Mouse (Mus musculus) midbrain, embryonic 12.5 days (tissue): Measurements from ENCODE around the gene Arap2. TPM values are rescaled to one million over a fixed set of nuclear protein-coding genes. Genes with fewer than 3 reads are reported as not detected.
A peak's percentile ranks its signal among the peaks of the same experiment; 100 is the strongest.

Experiments
- ATAC-seq: fragments of 200-750 bp; cut with Nextera tagmentation; 2 replicates; pipeline ENCODE4 v1.8.0; 2017; ENCODE audit warnings: low read depth, moderate TSS enrichment, moderate library complexity; ENCODE audit not compliant: low FRiP score
- H3K27ac ChIP-seq: fragments of 300-500 bp; sonication (generic); replicated peaks from 2 replicates; pipeline ENCODE4 v1.5.1; 2016; ENCODE audit warnings: mild to moderate bottlenecking
- H3K27me3 ChIP-seq: fragments of 300-500 bp; sonication (generic); 2 replicates; pipeline ENCODE4 v1.6.1; 2016; ENCODE audit warnings: mild to moderate bottlenecking
- H3K36me3 ChIP-seq: fragments of 300-500 bp; sonication (generic); 2 replicates; pipeline ENCODE4 v1.6.1; 2016
- H3K4me1 ChIP-seq: fragments of 300-500 bp; sonication (generic); 2 replicates; pipeline ENCODE4 v1.6.1; 2016
- H3K4me2 ChIP-seq: fragments of 300-500 bp; sonication (generic); replicated peaks from 2 replicates; pipeline ENCODE4 v1.6.1; 2016; ENCODE audit warnings: mild to moderate bottlenecking, moderate library complexity
- H3K4me3 ChIP-seq: fragments of 300-500 bp; sonication (generic); 2 replicates; pipeline ENCODE4 v1.5.1; 2016; ENCODE audit warnings: mild to moderate bottlenecking
- H3K9ac ChIP-seq: fragments of 300-500 bp; sonication (generic); replicated peaks from 2 replicates; pipeline ENCODE4 v1.6.1; 2016; ENCODE audit warnings: mild to moderate bottlenecking, moderate library complexity
- H3K9me3 ChIP-seq: fragments of 300-500 bp; sonication (generic); 2 replicates; pipeline ENCODE4 v1.6.1; 2016; ENCODE audit warnings: mild to moderate bottlenecking
- WGBS: fragments of 180-500 bp; shearing (Covaris S2); methylation state at CpG from one replicate; pipeline ENCODE4 v1.1.7; 2016; 5-methylcytosine and 5-hydroxymethylcytosine counted together
- polyA plus RNA-seq: library from polyadenylated mRNA; unstranded; fragments of >200 nt; fragmentation: Nextera tagmentation; extraction: Ambion mirVana; gene quantifications from 2 replicates; pipeline ENCODE4 v1.2.1, GENCODE M21; 2016

Gene Arap2
- polyA plus RNA-seq, 1 experiment from 2014 or later, result 1.1 TPM

DNA sequence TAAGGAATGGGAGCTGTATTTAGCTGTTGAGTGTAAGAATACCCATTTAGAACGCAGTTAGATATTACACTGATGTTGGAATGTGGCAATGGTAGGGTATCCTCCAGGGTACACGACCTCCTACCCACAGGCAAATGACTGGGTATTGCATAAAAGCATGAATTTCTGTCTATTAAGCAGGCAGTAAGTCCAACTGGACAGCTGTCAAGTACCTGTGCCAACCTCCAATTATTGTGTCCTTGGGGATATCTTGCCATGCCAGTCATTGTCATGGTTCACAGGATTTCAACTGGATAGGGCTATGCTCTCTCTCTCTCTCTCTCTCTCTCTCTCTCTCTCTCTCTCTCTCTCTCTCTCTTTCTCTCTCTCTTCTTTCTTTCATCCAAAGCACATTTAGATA lies 40.4 kb downstream of the Arap2 start:
- H3K27ac ChIP-seq, result no peak overlapping the region
- ATAC-seq, result no peak
- H3K36me3 ChIP-seq, result no peaks in the 10 kb centered on the region
- H3K27me3 ChIP-seq, result no peaks in the 10 kb centered on the region
- H3K9me3 ChIP-seq, result no peaks in the 10 kb centered on the region
- no peak overlapping the region for H3K9ac ChIP-seq
- no peaks in the 10 kb centered on the region for H3K4me1 ChIP-seq
- WGBS, result 84% methylated on average over 2 of the region's 2 CpGs
- no peak overlapping the region for H3K4me2 ChIP-seq
- no peak overlapping the region for H3K4me3 ChIP-seq

DNA sequence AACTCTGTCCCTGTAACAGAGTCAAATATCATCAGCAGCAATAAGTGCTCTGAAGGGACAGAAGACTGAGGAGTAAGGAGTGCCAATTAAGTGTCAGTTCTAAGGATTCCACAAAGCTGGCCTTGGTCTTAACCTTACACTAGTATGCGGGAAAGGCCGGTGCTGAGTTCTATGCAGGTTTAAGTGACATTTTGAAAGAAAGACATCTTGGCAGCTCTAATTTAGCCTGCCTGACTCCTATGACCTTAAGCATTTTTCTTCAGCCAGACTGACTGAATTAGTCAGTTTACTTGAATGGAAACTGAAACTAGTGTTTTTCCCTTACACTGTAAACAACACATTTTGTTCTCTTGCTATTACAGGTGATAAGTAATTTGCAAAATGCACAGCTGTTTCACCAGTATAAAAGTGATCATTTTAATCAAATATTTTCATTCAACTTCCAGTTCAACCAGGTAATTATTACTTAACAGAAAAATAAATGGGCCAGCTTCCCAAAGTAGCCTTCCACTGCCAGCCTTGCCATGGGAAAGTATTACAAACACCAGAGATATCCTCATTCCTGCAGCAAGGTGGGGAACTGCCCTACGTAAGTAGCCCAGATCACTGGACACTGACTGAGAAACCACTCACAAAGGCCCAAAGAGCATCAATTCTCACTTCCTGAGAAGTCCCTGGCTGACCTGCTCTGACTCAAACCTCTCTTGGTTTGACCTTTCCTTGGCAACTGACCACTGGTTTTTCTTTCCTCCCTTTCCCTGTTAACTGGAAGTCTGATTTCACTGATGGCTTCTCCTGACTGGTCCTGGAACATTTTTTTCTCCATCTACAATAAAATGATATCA lies 42.5 kb downstream of the Arap2 start:
- no peak overlapping the region for H3K27ac ChIP-seq
- ATAC-seq, result no peak
- whole genome bisulfite sequencing, result 77% methylated on average over 3 of the region's 3 CpGs
- no peaks in the 10 kb centered on the region for H3K4me1 ChIP-seq
- no peak overlapping the region for H3K9ac ChIP-seq
- H3K4me2 ChIP-seq, result no peak overlapping the region
- H3K27me3 ChIP-seq, result no peaks in the 10 kb centered on the region
- H3K36me3 ChIP-seq, result no peaks in the 10 kb centered on the region
- H3K4me3 ChIP-seq, result no peak overlapping the region
- H3K9me3 ChIP-seq, result no peaks in the 10 kb centered on the region

DNA sequence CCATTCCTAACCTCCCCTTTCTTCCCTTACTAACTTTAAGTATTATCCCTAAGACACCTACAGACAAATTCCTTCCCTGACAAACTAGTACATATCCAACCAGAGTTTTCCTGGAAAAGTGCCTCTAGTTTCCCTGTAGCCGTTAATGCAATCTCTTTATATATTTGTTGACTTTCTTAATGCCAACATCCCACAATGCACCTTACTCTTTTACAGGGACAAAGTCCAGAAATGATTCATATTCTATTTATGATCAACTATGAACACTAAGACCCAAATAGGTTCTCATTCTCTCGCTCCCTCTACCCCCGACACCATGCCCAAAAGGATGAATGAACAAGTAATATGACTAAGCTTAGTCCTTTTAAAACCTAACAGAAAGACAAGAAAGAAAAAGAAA lies 49.5 kb downstream of the Arap2 start:
- H3K27me3 ChIP-seq, result no peaks in the 10 kb centered on the region
- no peak for ATAC-seq
- no peaks in the 10 kb centered on the region for H3K9me3 ChIP-seq
- H3K27ac ChIP-seq, result no peak overlapping the region
- no peaks in the 10 kb centered on the region for H3K36me3 ChIP-seq
- no peak overlapping the region for H3K4me3 ChIP-seq
- WGBS, result 94% methylated on average over 3 of the region's 3 CpGs
- H3K4me2 ChIP-seq, result no peak overlapping the region
- H3K9ac ChIP-seq, result no peak overlapping the region
- no peaks in the 10 kb centered on the region for H3K4me1 ChIP-seq

DNA sequence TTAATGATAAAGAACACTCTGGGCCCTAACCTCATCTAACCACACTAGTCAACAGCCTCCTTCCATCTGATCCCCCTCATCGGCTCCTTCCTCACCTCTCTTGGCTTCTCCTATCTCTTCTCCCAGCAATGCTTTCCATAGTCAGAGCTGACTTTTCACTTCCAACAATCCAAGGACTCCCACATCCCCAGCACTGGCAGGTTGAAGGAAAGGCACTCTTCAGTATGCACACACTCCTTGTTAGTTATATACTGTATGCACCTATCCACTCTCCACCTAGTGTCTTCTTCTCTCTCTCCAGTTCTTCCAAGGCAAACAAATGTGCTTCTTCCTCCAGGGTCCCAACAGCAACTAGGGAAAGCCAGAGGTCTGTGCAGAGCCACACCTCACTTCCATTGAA lies 50.0 kb downstream of the Arap2 start:
- Histone ChIP-seq H3K4me2 (no peak overlapping the region), H3K4me3 (no peak overlapping the region), H3K4me1 (no peaks in the 10 kb centered on the region), H3K36me3 (no peaks in the 10 kb centered on the region), H3K9me3 (no peaks in the 10 kb centered on the region), H3K9ac (no peak overlapping the region), H3K27me3 (no peaks in the 10 kb centered on the region), H3K27ac (no peak overlapping the region)
- 100% methylated on average over 1 of the region's 1 CpGs for WGBS
- no peak for ATAC-seq

DNA sequence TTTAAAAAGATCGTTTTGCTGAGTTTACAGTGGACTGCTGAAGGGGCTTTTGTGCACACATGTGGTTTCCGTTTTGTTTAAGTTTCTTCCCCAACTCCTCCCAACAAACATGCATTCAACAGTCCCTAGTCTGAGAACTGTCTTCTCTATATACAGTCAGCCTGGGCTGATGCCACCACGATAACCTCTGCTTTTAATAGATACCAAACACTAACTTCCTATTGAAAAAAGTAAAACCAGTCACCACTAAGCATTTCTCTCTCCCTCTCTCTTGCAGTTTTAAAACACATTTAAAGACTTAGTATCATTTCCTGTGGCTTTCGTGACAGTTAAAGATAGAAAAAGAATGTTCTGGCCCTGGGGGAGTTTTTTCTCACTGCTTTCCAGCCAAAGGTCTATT lies 50.5 kb downstream of the Arap2 start:
- Histone ChIP-seq H3K36me3 (no peaks in the 10 kb centered on the region), H3K27me3 (no peaks in the 10 kb centered on the region), H3K9me3 (no peaks in the 10 kb centered on the region), H3K4me1 (no peaks in the 10 kb centered on the region), H3K4me2 (no peak overlapping the region), H3K27ac (no peak overlapping the region), H3K9ac (no peak overlapping the region), H3K4me3 (no peak overlapping the region)
- 81% methylated on average over 4 of the region's 4 CpGs for WGBS
- no peak for ATAC-seq

DNA sequence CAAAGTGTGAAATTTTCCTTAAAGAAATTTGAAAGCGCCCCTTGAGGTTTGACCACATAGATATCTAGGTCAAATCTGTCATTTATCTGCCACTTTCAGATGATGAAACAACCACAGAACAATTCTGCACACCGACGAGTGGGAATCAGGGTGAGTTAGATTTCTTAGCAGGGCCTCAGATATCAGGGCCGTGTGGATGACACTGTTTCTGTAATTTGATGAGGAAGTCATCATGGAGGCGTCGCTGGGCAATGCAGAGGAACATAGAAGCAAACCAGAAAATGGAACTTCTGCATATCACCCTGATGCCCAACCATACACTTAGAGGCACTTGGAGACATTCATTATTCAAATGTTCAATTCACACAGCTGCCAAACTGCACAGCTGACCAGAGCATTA lies 55.0 kb downstream of the Arap2 start:
- Histone ChIP-seq H3K9ac (no peak overlapping the region), H3K9me3 (no peaks in the 10 kb centered on the region), H3K4me2 (no peak overlapping the region), H3K27ac (no peak overlapping the region), H3K4me3 (no peak overlapping the region), H3K27me3 (no peaks in the 10 kb centered on the region), H3K4me1 (no peaks in the 10 kb centered on the region), H3K36me3 (no peaks in the 10 kb centered on the region)
- 86% methylated on average over 6 of the region's 6 CpGs for WGBS
- ATAC-seq, result no peak

DNA sequence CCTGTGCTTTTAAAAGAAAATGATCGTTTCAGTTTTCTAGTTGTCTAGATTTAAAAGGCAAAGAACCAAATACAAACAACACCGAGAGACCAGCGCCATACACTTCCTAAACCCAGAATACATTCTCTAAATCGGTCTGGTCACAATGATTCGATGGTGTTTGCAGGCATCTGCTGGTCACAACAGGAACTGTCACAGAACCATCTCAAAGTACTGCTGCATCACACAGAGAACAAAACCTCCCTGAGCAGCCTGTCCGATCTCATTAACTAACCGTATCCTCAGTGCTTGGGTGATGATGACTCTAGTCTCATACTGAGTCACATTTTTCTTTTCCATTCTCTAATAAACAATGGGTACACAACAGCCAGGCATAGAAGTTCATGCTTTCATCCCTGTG lies 59.1 kb downstream of the Arap2 start:
- peak; percentile 93 for ATAC-seq
- Histone ChIP-seq H3K27ac (no peak overlapping the region), H3K36me3 (no peaks in the 10 kb centered on the region), H3K4me2 (no peak overlapping the region), H3K4me3 (no peak overlapping the region), H3K9ac (no peak overlapping the region), H3K4me1 (no peaks in the 10 kb centered on the region), H3K9me3 (no peaks in the 10 kb centered on the region), H3K27me3 (no peaks in the 10 kb centered on the region)
- WGBS, result 36% methylated on average over 7 of the region's 7 CpGs

DNA sequence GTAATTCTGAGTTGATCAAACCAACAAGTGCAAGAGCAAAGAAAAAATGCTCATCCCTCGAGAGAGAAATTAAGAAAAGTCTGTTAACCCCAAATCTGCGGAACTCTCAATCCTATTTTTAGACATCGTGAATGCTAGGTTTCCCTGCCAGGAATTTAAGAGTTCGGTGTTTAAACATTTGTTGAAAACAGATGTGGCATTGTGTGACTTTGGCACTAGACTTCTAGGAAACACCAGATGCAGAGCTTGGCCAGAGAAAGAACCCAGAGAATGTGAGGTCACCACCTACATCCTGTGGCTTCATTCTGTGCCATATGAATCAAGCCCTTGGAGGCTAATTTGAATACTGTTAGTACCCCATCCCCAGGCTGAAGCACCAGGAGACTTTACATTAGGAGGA lies 76.0 kb downstream of the Arap2 start:
- Histone ChIP-seq H3K27ac (no peak overlapping the region), H3K4me3 (no peak overlapping the region), H3K4me1 (no peaks in the 10 kb centered on the region), H3K9me3 (no peaks in the 10 kb centered on the region), H3K27me3 (no peaks in the 10 kb centered on the region), H3K9ac (no peak overlapping the region), H3K36me3 (no peaks in the 10 kb centered on the region), H3K4me2 (no peak overlapping the region)
- ATAC-seq, result no peak
- 76% methylated on average over 4 of the region's 4 CpGs for WGBS

DNA sequence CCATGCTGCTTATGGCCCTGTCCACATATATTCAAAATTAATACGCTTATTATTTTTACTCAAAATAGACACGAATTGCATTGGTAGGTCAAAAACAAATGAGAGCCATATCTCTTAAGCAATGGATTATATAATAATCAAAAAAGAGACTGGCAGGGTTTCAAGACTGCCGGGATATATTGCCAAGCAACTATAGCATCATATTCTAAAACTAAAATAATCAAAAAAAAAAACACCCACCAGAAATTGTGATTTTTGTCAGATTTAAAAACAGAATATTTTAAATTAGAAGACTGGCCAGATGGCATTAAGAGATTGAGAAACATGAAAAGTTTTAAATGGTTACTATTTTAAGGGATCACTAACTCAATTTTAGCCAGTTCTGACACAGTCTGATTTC lies 82.2 kb downstream of the Arap2 start:
- 86% methylated on average over 3 of the region's 3 CpGs for WGBS

DNA sequence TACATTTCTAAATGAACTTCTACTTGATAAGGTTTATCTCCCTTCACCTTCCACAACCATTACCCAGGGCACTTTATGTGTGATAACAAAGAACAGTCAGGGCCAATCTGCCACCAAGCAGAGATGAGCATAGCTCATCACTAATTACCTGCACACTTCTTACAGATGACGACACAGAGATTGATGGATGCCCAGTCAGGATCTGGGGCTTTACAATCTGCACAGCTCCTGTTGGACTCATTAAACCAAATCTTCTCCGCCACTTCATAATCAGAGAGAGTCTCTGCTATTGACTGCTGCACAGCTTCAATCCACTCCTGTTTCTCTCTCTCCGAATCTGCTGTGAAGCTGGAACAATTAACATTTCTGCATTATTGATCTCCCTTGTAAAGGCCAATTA lies 82.8 kb downstream of the Arap2 start:
- no peak overlapping the region for H3K9ac ChIP-seq
- H3K4me1 ChIP-seq, result no peaks in the 10 kb centered on the region
- ATAC-seq, result peak; percentile 38
- no peak overlapping the region for H3K4me3 ChIP-seq
- H3K36me3 ChIP-seq, result no peaks in the 10 kb centered on the region
- WGBS, result 62% methylated on average over 3 of the region's 3 CpGs
- no peaks in the 10 kb centered on the region for H3K9me3 ChIP-seq
- no peaks in the 10 kb centered on the region for H3K27me3 ChIP-seq
- no peak overlapping the region for H3K4me2 ChIP-seq
- H3K27ac ChIP-seq, result no peak overlapping the region

More for the DNA sequence above, 82.2 kb downstream of the Arap2 start:
- H3K9me3 ChIP-seq, result no peaks in the 10 kb centered on the region
- ATAC-seq, result no peak
- H3K4me3 ChIP-seq, result no peak overlapping the region
- H3K36me3 ChIP-seq, result no peaks in the 10 kb centered on the region
- no peaks in the 10 kb centered on the region for H3K4me1 ChIP-seq
- no peaks in the 10 kb centered on the region for H3K27me3 ChIP-seq
- no peak overlapping the region for H3K4me2 ChIP-seq
- no peak overlapping the region for H3K27ac ChIP-seq
- no peak overlapping the region for H3K9ac ChIP-seq

DNA sequence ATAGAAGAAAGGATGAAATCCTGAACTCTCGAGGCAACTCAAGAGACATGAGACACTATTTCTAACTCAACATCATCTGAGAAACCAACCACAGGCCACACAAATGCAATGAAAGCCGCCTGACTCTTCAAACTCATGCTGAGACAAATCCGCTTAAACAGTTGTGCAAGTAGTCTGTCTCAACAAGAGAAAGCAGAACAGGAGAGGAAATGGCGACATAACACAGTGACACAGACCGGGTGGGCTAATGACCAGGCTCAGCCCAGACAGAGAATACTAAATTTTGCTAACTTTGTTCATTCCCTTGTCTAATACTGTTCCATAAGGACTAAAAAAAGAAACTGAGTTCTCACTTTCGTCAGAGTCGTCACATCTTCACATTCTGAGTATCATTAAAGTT lies 88.6 kb downstream of the Arap2 start:
- Histone ChIP-seq H3K9ac (no peak overlapping the region), H3K4me2 (no peak overlapping the region), H3K36me3 (no peaks in the 10 kb centered on the region), H3K4me3 (no peak overlapping the region), H3K9me3 (no peaks in the 10 kb centered on the region), H3K27ac (no peak overlapping the region), H3K27me3 (no peaks in the 10 kb centered on the region), H3K4me1 (peaks cover 4% of the 10 kb centered on the region; the same call in 1 of the 2 replicates)
- 85% methylated on average over 7 of the region's 7 CpGs for WGBS
- ATAC-seq, result no peak

DNA sequence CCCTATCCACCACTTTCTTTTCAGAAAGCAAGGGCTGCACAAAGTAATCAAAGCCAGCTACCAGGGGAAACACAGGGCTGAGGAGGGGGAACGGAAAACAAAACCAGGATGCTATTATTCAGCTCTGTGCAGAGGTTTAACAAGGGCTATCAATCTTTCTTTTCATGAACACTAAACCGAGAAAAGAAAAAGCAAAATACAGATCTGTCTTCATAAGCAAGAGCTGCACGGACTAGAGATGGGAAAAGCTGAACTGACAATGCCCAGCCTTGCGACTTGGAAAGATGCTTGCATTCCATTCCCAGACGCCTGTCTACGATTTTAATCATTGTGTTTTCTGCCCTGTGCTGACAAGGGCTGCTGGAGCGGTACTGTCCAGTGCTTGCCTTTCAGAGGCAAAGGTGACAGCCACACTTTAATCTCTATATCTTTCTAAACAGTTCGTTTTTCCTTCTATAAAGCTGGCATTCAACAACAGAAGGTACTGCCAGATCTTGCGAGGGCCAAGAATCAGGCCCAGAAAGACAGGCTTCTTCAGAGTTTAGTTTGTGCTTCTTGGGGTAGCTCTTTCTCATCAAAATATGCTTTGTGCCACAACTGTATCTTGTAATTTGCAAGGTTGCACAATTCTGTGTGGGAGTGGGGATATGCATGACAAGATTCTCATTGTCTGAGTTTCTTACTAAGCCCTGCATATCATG lies 93.1 kb downstream of the Arap2 start:
- H3K27me3 ChIP-seq, result no peaks in the 10 kb centered on the region
- ATAC-seq, result peak; percentile 68
- no peak overlapping the region for H3K9ac ChIP-seq
- H3K4me1 ChIP-seq, result peaks cover 4% of the 10 kb centered on the region; the same call in 1 of the 2 replicates
- no peaks in the 10 kb centered on the region for H3K36me3 ChIP-seq
- H3K4me3 ChIP-seq, result no peak overlapping the region
- no peaks in the 10 kb centered on the region for H3K9me3 ChIP-seq
- H3K4me2 ChIP-seq, result 0 out of 2 replicates have a peak overlapping the region, but pooled peaks have one; percentile 10
- 30% methylated on average over 9 of the region's 9 CpGs for WGBS
- no peak overlapping the region for H3K27ac ChIP-seq
